Mouse (Mus musculus): Measurements from ENCODE around the gene Gnl2.

Gene Gnl2

GRCm38 (mm10) chr4:125002978-125003377 lies 13.4 kb upstream of the Gnl2 start:
- no peak for DNase-seq (ENCODE audit: low spot score in 2 of 2)

GRCm38 (mm10) chr4:125004886-125005285 lies 11.5 kb upstream of the Gnl2 start:
- DNase-seq (ENCODE audit: low spot score in 2 of 2) = no peak

GRCm38 (mm10) chr4:125007460-125007859 lies 8.9 kb upstream of the Gnl2 start:
- no peak for DNase-seq (ENCODE audit: low spot score in 2 of 2)

GRCm38 (mm10) chr4:125008220-125008619 lies 8.2 kb upstream of the Gnl2 start:
- DNase-seq (ENCODE audit: low spot score in 2 of 2) = no peak

- no peak for DNase-seq (ENCODE audit: low spot score in 2 of 2)
Measured at GRCm38 (mm10) chr4:125008712-125009111, 7.7 kb upstream of the Gnl2 start.

- DNase-seq (ENCODE audit: low spot score in 2 of 2) = peak in 1 of 2 experiments; percentile 19
Measured at GRCm38 (mm10) chr4:125017431-125017830, 1.0 kb downstream of the Gnl2 start.

GRCm38 (mm10) chr4:125020780-125021538 lies 4.6 kb downstream of the Gnl2 start:
- no peak for DNase-seq (ENCODE audit: low spot score in 2 of 2)

GRCm38 (mm10) chr4:125029891-125030614 lies 13.7 kb downstream of the Gnl2 start:
- DNase-seq (ENCODE audit: low spot score in 2 of 2) = peak; percentile 73 to 89

GRCm38 (mm10) chr4:125034341-125034740 lies 18.0 kb downstream of the Gnl2 start:
- DNase-seq (ENCODE audit: low spot score in 2 of 2) = no peak

GRCm38 (mm10) chr4:125044454-125044853 lies 28.1 kb downstream of the Gnl2 start:
- no peak for DNase-seq (ENCODE audit: low spot score in 2 of 2)

GRCm38 (mm10) chr4:125055385-125055784 lies 39.0 kb downstream of the Gnl2 start:
- DNase-seq (ENCODE audit: low spot score in 2 of 2) = no peak

- DNase-seq (ENCODE audit: low spot score in 2 of 2) = no peak
Measured at GRCm38 (mm10) chr4:125056476-125056875, 40.1 kb downstream of the Gnl2 start.

GRCm38 (mm10) chr4:125057273-125057672 lies 40.9 kb downstream of the Gnl2 start:
- no peak for DNase-seq (ENCODE audit: low spot score in 2 of 2)

- DNase-seq (ENCODE audit: low spot score in 2 of 2) = no peak
Measured at GRCm38 (mm10) chr4:125058033-125058432, 41.6 kb downstream of the Gnl2 start.

- DNase-seq (ENCODE audit: low spot score in 2 of 2) = peak; percentile 50 to 70
Measured at GRCm38 (mm10) chr4:125059025-125059424, 42.6 kb downstream of the Gnl2 start.

- DNase-seq (ENCODE audit: low spot score in 2 of 2) = no peak
Measured at GRCm38 (mm10) chr4:125063829-125064228, 47.4 kb downstream of the Gnl2 start.

GRCm38 (mm10) chr4:125065517-125066307 lies 49.3 kb downstream of the Gnl2 start, which contains the start of gene Dnali1:
Gene Dnali1, minus strand, starts transcription at chr4:125065703.
- DNase-seq (ENCODE audit: low spot score in 2 of 2) = peak in 1 of 2 experiments; percentile 16

GRCm38 (mm10) chr4:125066490-125067370 lies 50.3 kb downstream of the Gnl2 start, which contains the start of gene Snip1:
Gene Snip1, plus strand, starts transcription at chr4:125066672.
- peak; percentile 75 to 92 for DNase-seq (ENCODE audit: low spot score in 2 of 2)

- no peak for DNase-seq (ENCODE audit: low spot score in 2 of 2)
Measured at GRCm38 (mm10) chr4:125077700-125078099, 61.3 kb downstream of the Gnl2 start.

- DNase-seq (ENCODE audit: low spot score in 2 of 2) = no peak
Measured at GRCm38 (mm10) chr4:125078698-125079097, 62.3 kb downstream of the Gnl2 start.
